Mouse (Mus musculus): ENCODE results near the gene Sipa1l3.

- no peak for TF ChIP-seq CTCF (IDR thresholded peaks at IDR 0.05; ENCODE audit: low read depth, low read length)
- TF ChIP-seq POLR2A (IDR thresholded peaks at IDR 0.05; ENCODE audit: insufficient read depth, low read length) = no peak
Measured at GRCm38 (mm10) chr7:29385791-29386190, 132.7 kb downstream of the Sipa1l3 start.
